Mouse (Mus musculus) CD8-positive naive resting alpha-beta T cell, adult 2 months (primary cell): Measurements from ENCODE around the gene Psmb11.

Experiments used
- DNase-seq, 2 experiments: peaks; one replicate each; pipeline ENCODE4 v3.0.0; 2022; ENCODE audit warnings: low read depth in 2 of 2, low spot score in 2 of 2

The Psmb11 gene

GRCm38 (mm10) chr14:54640121-54640520 lies 18.9 kb downstream of the Psmb11 start:
- DNase-seq: no peak

- no peak for DNase-seq
These were observed 19.7 kb downstream of the Psmb11 start, which contains the start of gene Gm17606 for GRCm38 (mm10) chr14:54640946-54641304. Gene Gm17606, plus strand, starts transcription at chr14:54640952.

DNA sequence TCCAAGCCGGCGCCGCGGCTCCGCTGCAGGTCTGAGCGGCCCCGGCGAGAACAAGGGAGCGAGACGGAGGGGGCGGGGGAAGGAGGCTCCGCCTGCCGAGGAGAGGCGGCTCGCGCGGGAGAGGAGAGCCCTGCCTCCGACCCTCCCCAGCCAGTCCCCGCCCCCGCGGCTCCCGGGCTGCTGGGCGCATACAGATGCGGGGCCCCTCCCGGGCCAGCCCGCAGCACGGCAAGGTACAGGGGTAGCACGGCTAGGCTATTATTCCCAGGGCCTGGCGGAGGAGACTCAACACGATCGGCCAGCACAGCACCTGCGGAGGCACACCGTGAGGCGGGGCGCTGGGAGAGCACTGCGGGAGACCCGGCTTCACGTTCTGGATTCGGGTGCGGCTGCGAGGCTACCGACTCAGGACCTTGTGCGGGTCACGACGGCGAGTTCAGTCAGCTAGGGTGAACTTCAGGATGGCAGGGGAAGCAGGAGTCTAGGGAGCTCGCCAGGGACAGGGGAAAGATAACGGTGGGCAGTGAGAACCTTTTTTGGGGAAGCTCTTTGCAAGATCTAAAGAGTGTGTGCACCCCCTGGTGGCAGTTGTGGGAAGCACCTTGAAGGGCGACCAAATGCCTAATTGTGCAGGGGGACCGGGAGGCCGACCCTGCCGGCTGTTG lies 20.2 kb downstream of the Psmb11 start, which contains the start of gene Cdh24:
TSS of gene Cdh24 (minus strand) at position 60 of the 665 bp plus-strand sequence.
- peak; percentile 86 to 93 for DNase-seq

- no peak for DNase-seq
These were observed 21.2 kb downstream of the Psmb11 start for GRCm38 (mm10) chr14:54642224-54642944.

DNA sequence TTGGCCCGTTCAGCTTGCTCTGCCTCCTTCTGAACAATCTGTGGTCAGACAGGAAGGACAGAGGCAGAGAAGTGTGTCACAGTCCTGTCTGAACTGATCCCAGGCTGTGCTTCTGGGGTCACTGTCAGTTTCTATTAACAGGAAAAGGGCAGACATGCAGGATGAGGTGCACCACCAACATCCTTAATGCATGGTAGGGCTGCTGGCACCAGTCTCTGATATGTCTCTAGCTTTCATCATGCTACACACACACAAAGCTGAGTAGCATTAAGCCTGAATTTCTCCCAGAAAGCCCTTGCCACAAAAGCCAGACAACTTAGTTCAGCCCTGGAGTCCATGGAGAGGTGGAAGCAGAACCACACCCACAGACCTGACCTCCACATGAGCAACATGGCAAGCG lies 21.8 kb downstream of the Psmb11 start:
- DNase-seq: no peak

DNA sequence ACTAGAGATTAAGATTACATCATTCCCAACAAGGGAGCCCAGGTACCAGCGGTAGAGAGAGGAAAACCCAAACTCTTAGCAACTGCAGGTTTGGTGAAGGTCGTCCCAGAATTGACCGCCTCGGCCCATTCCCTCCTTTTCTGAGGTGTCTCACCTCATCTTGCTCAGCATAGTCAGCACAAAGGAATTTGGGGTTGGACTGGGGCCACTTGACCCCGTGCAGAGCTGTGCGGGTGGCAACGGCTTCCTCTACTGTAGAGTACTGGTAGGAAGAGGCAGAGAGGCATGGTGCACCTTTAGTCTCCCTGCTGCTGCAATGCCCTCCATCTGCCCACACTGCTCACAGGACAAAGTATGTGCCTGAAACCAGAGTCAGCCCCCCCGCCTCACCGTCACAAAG lies 23.1 kb downstream of the Psmb11 start:
- DNase-seq: no peak

- no peak for DNase-seq
These were observed 25.2 kb downstream of the Psmb11 start for GRCm38 (mm10) chr14:54646455-54646854.

DNA sequence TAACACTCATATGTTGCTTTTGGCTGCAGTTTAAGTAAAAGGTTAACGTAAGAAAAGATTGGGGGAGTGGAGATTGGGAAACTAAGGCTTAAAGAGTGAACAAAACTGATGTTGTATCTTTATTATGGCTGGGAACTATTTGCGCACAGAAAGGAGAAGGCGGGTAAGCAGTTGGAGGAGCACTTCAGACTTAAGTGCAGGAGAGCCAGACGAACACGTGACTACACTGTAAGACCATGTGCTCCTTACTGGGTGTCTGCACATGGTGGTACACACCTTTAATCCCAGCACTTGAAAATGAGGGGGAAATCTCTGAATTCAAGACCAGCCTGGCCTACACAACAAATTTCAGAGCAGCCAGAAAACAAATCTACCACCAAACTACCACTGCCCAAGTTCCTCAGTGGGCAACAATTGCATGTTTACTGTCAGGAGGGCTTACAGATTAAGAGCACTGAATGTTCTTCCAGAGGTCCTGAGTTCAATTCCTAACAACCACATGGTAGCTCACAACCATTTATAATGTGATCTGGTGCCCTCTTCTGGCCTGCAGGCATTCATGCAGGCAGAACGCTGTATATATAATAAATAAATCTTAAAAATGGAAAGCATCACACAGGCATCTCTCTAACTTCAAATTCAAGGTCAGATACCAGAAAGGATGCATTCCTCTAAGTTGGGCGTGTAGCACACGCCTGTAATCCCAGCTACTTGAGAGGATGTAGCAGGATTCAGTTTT lies 25.8 kb downstream of the Psmb11 start:
- DNase-seq: no peak

- no peak for DNase-seq
These were observed 26.7 kb downstream of the Psmb11 start for GRCm38 (mm10) chr14:54647900-54648299.

GRCm38 (mm10) chr14:54650621-54651454 lies 29.6 kb downstream of the Psmb11 start:
- DNase-seq: peak; percentile 80 to 92

- no peak for DNase-seq
These were observed 30.3 kb downstream of the Psmb11 start for GRCm38 (mm10) chr14:54651556-54651955.

GRCm38 (mm10) chr14:54652787-54653186 lies 31.6 kb downstream of the Psmb11 start:
- DNase-seq: no peak

DNA sequence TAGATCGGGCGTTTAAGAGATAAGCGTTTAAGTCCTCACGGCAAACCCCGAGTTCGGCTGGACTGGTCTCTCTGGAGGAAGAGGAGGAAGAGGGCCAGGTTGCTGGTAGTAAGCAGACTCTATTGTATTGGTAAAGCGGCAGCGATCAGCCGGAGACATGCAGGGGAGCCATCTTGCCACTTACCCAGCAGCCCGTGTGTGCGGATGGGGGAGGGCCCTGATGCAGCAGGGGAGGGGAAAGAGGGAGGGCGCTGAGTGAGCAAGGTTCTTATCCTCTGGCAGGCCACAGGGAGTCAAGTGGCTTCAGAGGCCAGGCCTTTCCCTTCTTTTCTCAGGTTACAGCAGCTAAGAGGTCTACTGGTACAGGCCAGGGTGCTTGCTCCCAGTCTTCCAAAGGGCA lies 32.3 kb downstream of the Psmb11 start:
- peak; percentile 68 to 71 for DNase-seq

DNA sequence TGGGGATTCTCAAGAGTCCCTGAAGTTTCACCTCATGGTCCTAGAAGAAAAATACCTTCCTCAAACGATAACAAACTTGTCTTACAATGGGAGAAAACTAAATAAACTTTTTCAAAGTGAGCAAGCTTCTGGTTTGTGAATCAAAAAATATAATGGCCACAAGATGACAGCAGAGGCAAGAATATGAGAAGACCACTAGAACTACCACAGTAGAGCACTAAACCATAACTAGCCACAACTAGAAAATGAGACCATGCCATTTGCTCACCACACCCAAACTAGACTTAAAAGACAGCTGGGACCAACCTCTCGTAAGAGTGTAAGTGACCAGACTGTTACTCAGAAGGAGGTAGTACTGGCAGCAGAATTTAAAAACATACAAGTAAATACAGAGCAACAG lies 38.8 kb downstream of the Psmb11 start:
- peak in 1 of 2 experiments; percentile 35 for DNase-seq

DNA sequence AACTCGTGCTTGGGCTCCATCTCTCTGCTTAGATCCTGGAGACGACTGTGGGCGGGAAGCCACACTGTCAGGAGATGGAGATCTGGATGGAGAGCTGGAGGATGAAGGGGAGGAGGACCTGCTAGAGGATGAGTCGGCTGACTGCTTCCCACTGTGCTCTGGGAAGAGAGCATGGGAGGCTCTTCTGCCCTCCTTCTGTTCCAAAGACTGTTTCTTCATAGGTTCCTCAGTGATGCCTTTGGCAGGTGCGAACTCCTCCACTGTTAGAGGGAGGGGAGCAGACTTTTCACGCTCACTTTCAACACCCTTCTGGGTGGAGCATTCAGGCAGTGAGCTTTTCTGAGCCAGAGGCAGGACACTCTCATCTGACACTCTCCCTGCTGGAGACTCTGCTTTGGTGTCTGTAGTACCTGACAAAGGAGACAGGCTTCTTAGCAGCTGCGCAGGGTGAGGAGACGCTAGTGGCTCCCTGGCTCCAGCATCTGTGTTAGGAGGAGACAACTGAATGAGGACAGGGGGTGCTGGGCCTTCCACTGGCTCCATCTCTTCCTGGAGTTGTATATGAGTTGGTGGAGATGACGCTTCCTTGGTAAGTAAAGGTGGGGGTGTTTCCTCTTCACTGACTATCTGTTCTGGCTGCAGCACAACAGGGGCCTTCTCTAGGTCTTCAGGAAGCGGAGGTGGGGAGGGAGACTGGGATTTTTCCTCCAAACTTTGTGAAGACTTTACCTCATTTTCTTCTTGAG lies 43.4 kb downstream of the Psmb11 start:
- DNase-seq: no peak

- peak; percentile 35 to 61 for DNase-seq
These were observed 48.1 kb downstream of the Psmb11 start for GRCm38 (mm10) chr14:54669381-54669780.

- no peak for DNase-seq
These were observed 53.1 kb downstream of the Psmb11 start for GRCm38 (mm10) chr14:54674317-54674716.

DNA sequence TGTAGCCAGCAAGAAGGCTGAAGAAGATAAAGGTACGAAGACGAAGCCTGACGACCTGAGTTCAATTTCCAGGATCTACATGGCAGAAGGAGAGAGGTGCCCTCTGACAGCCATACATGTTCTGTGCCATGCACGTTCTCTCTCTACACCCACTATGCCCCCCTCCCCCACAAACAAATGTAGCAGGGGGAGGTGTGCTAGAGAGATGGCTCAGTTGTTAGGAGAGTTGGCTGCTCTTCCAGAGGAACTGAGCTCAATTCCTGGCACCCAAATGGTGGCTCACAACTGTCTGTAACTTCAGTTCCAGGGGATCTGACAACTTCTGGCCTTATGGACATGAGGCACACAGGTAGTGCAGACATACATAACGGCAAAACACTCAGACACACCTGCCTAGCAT lies 55.1 kb downstream of the Psmb11 start:
- no peak for DNase-seq

GRCm38 (mm10) chr14:54678657-54679304 lies 57.5 kb downstream of the Psmb11 start:
- DNase-seq: no peak
